Mouse (Mus musculus) megakaryocyte, embryonic 14.5 days (primary cell): ENCODE measurements around the gene Dnaja3.

Experiments
- FLI1 ChIP-seq: IDR thresholded peaks from 2 replicates; pipeline ENCODE4 v1.6.1; 2012; ENCODE audit warnings: low read length, inconsistent platforms, mixed read lengths
- GATA1 ChIP-seq: IDR thresholded peaks from 3 replicates; pipeline ENCODE4 v1.6.1; 2012; ENCODE audit warnings: mixed read lengths, low read length, inconsistent platforms, borderline replicate concordance

DNA sequence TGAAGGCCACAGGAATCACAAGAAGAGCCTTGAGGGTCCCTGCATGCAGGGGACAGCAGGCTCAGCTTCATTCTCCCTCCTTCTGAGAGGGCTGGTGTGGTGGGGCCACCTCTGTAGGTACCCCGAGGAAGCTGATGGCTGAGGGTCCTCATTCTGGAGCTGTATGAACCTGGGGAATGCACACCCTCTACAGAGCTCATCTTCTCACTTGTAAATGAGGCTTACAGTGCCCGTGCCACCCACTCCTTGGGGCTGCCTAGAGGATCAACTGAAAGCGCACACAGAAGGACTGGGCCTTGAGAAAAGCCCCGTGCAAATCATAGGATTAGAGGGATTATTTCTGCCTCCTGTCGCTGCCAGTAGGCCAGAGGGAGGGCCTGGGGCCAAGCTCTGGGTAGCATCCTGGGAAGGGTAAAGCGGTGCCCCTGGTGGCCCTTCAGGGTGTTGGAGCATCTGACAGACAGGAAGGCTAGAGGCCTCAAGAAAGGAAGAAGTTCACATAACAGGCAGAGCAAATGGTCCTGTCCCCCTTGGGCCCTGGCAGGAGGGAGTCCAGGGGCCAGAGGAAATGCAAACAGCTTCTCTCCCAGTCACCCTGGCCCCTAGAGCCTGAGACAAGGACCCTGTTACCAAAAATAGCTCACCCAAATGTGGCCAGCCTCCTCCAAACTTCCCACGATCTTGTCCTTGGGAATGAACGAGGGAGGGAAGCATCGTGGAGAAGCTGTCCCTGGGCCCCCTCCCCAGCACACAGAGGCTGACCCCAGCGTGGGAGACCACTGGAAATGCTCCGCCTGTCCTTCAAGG lies 16.2 kb downstream of the Dnaja3 start:
- no peak for TF ChIP-seq GATA1
- TF ChIP-seq FLI1 = no peak
